Mouse (Mus musculus): ENCODE measurements around the gene Olfml2a.

GRCm38 (mm10) chr2:38925171-38926080 lies 6.4 kb upstream of the Olfml2a start:
- TF ChIP-seq CTCF (IDR thresholded peaks at IDR 0.05; ENCODE audit: low read depth) (no peak), EP300 (IDR thresholded peaks at IDR 0.05; ENCODE audit: low read depth) (no peak)

Measured in liver, embryonic 14.5 days (tissue).